Mouse (Mus musculus) bone marrow macrophage, adult 2 months (primary cell): ENCODE measurements around the gene Acbd5.

Experiments
- CTCF ChIP-seq: IDR thresholded peaks from 2 replicates; pipeline ENCODE4 v1.5.1; 2012; ENCODE audit warnings: low read depth, mild to moderate bottlenecking, low read length, moderate library complexity
- POLR2A ChIP-seq: IDR thresholded peaks from 2 replicates; pipeline ENCODE4 v1.6.1; 2012; ENCODE audit warnings: mild to moderate bottlenecking, low read depth, low read length, borderline replicate concordance

DNA sequence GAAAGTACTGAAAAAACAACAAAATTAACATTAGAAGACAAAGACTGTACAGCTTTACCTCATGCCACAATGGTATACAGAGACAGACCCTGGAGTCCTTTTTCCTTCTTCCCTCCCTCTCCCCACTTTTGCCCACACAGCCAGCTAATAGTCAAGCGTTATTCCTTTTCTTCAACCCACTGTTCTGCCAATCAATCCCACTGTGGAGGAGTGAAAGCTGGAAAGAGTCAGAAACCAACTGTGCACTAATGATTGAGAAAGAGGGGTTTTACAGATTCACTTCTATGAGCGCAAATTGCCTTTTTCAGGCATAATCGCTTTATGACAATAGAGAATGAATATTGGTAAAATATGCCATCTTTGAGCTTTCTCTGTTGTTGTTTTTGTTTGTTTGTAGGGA is 44.9 kb upstream of the Acbd5 start:
- TF ChIP-seq CTCF (no peak), POLR2A (no peak)
